Mouse (Mus musculus) layer of hippocampus, postnatal 25 days (tissue): ENCODE data around the gene Efcc1. TPM values are rescaled to one million over a fixed set of nuclear protein-coding genes. Genes with fewer than 3 reads are reported as not detected.
A peak's percentile ranks its signal among the peaks of the same experiment; 100 is the strongest.

ENCODE experiments used
- DNase-seq, 2 experiments: peaks; one replicate each; pipeline ENCODE4 v3.0.0; 2022; ENCODE audit warnings: mixed read lengths in 2 of 2, low spot score in 1 of 2; ENCODE audit errors: extremely low spot score in 1 of 2
- total RNA-seq, 2 experiments: library from RNA; stranded (reverse); gene quantifications; 2 replicates each; pipeline ENCODE4 v1.2.3; 2021

Gene Efcc1
- 1 to 10 TPM; 3.4 to 3.7 TPM for total RNA-seq

DNA sequence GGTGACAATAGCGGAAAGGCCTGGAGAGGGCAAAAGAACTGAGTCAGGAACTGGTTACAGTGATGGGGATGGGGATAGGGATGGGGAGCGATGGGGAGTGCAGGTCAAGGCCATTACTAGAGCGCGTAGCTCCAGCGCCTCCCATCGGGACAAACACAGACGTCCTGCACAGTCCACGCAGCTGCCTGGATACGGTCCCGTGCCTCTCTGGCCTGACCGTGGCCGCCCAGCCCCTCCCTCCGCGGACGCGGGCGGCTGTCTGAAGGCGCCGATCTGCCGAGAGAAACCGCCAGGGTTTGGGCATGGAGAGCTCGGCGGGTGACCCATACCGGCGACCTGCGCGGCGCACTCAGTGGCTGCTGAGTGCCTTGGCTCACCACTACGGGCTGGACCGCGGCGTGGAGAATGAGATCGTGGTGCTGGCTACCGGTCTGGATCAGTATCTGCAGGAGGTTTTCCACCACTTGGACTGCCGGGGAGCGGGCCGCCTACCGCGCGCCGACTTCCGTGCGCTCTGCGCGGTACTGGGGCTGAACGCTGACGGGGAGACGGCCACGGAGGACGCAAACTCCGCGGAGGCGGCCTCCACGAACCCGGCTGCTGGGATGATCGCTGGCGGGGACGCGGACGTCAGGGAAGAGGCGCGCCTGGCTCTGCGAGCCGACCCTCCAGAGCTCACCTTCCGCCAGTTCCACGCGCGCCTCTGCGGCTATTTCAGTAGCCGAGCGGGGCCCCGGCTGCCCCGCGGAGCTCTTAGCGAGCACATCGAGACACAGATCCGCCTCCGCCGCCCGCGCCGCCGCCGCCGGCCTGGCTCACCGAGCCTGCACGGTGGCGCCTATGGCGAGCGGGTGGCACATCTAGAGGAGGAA, at the start of gene Efcc1:
Efcc1 (plus strand) TSS at position 279 of the 872 bp plus-strand sequence.
- DNase-seq = peak; percentile 33 to 41

DNA sequence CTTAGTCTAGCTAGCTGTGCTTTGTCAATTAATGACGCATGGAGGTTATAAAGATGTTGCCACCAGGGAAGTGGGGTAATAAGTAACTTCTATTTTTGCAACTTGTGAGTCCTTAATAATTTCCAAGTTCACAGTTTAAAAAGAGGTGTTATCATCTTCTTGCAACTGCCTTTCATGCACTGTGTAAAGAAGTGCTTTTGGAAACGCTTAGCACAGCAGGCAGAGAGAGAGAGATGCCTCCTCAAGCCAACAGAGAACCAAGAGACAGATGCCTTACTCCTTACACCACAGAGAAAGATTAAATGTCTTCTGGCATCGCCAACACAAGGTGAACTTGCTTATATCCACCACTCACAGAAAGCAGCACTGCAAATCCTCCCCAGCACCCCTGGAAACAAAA, 34.7 kb upstream of the Efcc1 start:
- DNase-seq = no peak

DNA sequence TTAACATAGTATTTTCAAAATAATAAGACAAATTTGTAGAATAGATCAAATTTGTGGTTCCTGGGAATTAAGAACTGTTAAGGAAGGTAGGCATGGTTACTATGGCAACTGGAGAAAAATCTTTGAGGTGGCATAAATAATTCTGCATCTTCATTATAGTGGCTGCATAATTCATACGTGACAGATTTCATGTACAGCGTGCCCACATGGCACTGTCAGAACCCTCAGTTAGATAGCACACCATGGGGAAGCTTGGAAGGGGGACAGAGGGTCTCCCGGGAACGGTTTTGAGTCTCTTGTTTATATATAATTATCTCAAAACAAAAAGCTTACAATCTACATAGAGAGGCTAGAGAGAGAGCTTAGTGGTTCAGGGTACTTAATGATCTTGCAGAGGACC, 34.1 kb upstream of the Efcc1 start:
- no peak for DNase-seq

DNA sequence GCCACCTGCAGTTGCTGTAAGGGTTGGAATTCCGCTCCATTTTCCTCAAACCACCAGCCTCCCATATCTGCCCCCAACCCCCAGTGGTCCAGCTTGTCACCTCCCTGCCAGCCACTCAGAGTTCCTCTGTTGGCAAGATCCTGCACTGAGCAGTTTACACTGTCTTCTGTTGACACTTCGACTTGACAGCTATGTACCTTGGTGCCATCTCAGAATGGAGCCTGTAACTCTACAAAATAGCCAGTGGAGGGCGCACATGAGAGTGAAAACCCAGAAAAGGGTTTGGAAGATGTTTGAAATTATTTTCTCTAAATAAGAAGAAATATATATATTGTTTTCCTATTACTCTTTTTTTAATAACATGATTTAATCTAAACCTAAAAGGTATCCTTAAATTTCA, 24.4 kb upstream of the Efcc1 start:
- no peak for DNase-seq

DNA sequence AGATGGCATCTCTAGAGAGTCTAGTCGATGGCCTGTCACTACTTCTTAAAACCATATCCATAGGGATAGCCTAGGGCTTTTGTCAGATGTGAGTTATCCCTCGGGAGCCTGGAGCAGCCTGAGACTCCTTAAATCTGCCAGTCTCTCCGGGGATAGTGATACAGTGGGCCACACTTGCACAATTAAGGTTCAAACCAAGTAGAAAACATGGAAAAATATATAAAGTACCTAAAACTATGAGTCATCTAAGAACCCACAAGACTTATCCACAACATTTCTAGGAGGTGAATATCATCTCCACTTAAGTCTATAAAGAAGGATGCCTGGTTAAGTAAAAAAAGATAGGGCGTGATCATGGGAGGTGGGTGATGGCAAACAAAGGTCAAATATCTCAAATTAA, 18.4 kb upstream of the Efcc1 start:
- no peak for DNase-seq

DNA sequence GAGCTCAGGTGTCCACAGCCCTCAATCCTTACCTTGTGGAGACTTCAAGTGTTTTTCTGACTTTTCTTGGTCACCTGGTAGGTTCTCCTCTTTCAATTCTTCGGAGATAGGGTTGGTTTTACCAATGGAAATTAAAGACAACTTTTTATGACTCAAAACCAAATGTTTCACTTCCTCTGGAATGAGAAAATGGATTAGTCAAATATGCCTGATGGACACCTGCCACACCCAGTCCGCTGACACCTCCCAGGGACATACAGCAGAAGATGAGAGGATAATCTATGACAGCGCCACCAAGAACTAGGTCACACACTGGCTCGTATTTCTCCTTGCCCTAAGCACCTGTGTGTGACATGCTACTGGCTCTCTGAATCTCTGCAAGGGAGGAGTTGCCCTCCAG, 16.6 kb upstream of the Efcc1 start:
- DNase-seq = no peak

DNA sequence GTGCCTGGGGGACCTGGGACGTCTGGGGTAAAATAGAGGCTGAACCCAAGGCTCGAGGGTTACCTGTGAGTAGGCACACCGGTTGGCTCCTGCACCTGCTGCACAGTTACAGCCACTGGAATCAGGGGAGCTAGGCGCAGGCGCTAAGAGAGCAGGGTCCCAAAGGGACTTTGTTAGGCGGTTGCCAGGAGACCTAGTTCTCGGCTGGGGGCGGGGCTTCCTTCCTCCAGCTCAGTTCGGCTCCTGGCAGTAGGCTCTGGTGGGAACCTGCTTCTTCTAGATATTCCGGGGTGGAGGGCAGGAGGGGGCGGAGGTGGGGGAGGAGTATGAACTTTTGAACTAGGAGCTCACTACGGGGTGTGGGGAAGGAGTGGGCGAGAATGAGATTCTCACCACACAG, 8.0 kb upstream of the Efcc1 start:
- peak in 1 of 2 experiments; percentile 24 for DNase-seq

DNA sequence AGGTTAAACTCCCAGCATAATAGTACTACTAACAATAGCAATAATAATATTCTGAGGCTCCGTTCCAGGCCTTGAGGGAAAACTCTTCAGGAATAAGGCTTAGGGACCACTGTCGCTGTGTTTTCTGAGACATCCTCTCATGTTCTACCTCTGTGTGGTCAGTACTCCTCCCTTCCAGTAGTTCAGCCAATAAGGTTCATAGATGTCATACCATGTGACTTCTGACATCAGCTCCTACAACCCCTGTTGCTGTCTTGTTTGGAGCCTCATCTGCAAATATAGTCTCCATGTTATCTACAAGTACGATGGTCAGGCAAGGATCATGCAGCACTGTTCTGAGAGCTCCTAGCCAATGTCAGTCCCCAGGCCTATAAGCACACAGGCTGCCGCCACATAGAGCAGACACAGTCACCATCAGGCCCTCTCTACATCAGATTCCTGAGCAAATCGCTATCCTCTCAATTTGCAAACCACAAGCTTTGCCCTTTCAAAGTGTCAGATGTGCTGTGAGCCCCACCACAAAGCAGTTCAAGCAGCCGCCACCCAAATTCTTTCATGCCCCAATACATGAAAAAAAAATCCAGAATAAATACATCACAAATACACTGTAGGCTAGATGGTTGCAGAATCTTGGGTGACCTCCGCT, 5.3 kb upstream of the Efcc1 start:
- no peak for DNase-seq

DNA sequence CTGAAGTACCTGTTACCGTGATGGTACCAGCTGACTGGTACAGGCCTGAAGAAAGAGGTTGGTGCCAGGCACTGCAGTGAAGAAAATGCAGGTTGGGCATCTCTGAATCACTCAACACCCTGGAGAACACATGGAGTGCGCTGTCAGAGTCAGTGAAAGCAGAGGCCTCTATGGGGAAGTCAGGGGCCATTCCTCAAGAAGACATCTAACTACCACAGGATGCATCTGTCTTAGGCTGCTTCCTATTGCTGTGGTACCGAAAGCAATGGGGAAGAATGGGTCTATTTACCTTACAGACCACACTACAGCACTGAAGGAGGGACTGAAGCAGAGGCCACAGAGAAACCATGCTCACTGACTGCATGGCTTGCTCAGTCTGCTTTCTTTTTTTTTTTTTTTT, 2.6 kb upstream of the Efcc1 start:
- DNase-seq = no peak

DNA sequence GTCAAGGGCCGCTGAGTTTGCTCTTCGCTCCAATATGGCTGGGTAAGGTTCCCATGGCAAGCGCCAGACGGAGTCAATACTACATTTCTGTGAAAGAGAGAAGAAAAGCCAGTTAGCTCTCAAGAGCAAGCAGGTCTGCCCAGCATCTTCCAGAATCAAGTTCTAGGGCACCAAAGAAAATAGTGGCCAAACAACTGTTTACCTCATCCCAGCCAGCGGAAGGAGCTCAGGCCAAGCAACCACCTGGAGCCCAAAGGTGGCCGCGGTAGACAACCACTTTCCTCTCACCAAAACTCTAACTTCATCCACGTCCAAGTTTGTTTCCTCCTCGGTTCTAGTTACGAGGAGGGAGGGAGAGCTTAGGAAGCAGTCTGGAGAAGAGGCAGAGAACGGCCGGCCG, 528 bp upstream of the Efcc1 start:
- DNase-seq = no peak

DNA sequence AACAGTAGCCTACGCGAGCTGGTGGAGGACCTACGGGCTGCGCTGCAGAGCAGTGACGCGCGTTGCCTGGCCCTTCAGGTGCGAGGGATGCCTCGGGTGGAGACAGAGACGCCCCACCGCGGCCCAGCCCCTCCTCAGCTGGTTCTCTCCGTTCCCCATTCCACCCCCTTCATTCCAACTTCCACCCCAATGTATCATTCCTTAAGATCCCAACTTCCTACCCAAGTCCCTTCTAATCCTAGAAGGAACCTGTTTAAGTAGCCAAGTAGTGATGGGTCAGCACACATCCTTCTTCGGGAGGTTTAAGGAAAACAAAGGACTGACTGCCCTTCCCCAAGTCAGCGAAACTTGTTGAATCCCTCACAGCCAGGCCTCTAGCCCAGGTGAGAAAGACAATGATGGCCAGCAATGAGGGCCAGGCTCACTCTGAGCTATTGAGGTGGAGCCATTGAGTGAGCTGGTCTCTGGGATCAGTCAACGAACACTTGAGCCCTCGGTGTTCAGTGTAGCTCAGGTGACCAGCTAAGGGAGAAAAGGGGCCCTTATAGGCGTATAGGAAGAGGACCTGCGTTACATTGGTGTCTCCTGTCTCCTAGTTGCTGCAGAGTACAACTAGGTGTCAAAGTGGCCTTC, 910 bp downstream of the Efcc1 start:
- no peak for DNase-seq

DNA sequence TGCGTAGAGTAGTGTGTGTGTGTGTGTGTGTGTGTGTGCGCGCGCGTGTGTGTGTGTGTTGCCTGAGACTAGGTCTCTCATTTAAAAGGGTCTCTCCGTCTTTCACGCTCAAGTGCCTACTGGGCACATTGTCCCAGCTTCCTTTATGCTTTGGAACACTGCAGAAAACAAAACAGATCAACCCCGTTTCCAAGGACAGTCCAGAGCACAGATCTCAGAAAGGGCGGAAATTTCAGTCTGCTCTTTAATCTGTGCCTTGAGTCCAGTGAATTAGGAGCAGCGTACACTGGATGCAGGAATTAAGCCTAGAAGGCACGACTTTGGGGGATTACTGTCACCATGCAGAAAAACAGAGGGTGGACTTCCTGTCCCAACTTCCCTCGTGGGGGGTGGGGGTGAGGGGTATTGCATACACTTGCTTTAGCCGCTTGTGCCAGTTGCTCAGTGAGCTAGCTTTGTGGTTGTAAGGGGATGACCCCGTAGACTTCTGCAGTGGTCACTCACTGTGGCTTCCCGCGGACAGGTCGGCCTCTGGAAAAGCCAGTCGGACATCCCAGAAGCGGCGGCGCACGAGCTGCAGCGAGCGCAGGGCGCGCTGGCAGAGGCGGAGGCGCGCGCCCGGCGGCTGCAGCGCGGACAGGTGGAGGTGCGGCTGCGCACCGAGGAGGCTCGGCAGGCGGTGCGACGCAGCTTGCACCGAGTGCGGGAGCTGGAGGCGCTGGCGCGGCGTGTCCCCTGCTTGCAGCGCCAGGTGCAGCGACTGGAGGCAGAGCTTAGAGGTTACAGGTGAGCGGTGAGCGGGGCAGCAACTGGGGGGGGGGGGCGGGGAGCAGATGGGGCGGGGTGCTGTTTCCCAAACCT, 1.7 kb downstream of the Efcc1 start:
- DNase-seq = peak; percentile 13 to 21

DNA sequence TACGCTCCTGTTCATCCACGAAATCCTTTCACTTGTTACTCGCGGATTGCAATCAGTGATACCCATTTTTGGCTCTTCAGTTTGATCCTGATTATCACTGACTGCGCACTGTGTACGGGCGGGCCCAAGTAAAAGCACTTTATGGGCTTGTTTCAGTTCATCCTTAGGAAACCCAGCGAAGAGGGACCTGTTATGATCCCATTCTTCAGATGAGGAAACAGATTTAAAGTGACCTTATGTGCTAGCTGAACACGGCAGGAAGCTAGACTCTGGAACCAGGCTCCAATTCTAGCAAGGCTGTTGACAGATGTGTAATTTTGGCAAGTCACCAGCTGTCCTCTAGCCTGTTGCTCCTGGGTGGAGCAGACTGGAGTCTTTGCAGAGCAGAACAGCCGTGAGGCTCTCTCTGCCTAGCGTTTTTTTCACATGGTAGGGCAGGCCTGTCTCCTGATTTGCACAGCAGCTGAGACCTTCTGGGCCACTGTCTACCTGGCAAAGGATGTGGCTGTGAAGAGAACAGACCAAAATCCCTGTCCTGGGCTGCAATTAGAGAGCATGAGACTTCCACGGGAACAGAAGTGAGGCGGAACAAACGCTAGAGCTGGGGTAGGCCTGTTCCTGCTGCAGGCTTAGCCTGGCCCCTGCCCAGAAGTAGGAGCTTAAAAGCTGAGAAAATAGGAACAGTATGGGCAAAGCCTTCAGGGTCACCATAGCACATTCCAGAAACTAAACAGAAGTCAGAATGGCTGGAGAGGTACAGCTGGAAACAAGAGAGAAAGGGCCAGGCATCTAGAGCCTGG, 2.7 kb downstream of the Efcc1 start:
- no peak for DNase-seq

DNA sequence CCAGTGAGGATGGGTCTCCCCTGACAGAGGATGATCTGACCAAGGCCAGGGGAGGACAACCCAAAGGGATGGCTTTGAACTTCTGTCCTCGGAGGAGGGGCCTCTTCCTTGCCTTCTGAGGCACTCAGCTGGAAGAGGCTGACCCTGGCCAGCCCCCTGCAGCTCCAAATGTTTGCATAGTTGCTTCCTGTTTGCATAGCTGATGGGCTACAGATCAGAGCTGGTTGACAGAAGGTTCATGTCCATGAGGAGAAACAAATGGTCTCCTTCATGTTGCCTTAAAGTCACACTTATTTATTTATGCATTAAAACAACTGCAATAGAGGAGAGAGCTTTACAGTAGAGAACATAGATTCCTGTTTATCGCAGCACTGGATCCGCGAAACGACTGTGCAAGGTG, 3.5 kb downstream of the Efcc1 start:
- DNase-seq = no peak

DNA sequence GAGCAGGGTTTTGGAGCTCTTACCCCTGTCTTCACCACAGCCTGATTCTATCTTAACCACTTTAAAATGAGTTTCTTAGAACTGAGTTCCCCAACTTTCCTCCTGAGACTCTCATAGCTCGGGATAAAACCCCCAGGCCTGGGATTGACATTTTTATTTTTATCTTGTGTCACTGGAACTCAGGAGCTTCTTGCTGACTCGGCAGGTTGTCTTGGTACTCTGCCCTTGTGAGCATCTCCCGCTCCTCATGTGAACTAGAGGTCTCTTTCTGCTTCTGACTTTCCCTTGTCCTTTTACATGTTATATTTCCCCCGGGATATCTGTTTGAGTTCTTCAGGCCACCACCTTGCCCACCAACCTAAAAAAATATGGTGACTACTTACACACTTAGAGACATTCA, 6.3 kb downstream of the Efcc1 start:
- DNase-seq = no peak

DNA sequence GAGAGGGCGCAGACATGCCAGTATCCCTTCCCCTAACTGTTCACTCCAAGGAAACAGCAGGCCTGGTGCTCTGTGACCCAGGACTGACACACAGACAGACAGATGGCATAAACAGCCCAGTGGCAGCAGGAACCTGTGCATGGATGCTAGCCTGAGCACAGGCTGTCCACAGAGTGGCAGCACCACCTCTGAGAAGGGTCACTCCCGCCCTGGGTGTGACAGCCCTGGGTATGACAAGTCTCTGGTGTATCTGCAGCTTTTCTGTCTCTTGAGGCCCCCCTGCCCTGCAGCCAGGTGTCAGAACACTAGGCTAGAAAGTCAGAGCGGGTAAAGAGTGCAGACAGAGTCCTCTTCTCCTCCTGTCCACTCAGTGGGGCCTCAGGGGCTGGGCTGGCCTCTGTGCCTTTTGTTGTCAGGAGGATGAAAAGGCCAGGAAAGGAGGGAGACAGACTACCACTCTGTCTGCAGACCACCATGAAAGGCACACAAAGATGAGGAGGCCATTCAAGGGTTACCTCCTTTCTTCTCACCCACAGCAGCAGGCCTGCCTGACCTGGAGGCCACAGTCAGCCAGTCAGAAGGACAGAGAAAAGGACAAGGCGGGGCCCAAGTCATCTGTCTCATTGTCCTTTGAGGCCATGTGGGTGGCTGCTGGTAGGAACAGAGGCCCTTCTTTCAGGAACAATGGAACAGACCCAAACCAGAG, 7.4 kb downstream of the Efcc1 start:
- DNase-seq = no peak

DNA sequence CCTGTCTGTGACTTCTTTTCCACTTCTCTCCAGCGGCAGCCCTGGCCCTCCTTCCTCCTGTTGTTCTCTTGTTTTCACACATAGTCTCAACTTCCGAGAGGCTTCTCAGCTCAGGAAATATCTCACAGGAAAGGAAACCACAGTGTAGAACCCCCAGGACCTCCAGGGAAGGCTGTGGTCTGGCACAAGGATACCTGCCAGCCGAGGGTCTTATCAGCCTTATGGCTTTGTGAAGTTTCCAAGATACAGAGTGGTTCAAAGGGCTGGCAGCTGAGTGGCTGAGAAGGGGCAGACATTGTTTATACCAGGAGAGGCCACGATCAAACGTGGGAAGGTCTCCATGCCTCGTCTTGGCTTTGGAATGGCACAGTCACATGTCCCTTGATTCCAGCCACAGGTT, 9.2 kb downstream of the Efcc1 start:
- no peak for DNase-seq

DNA sequence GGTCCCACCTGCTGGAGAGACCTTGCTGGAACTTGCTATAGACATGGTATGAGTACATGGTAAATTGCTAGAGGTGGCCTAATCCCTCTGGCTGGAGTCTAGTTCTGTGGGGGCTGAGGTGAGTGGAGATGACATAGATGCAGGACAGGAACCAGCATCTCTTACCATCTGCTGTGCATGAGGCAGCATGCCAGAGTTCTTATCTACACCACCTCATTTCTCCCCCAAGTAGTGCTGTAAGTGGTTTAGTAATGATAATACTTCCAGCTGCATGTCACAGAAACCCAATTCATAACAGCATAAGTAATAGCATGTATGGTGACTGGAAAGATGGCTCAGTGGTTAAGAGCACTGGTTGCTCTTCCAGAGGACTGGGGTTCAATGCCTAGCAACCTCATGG, 9.8 kb downstream of the Efcc1 start:
- no peak for DNase-seq

DNA sequence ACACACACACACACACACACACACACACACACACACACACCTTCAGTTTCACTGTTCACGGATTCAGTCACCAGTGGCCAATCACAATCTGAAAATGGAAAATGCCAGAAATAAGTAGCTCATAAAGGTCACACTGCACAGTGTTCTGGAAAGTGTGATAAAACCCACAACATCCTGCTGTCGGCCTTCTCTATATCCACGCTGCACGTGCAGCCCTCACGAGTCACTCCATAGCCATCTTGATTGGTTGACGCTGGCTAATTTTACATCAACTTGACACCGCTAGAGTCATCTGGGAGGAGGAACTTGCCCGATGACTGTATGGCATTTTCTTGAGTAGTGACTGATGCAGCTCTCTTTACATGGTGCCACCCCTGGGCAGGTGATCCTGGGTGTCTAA, 11.3 kb downstream of the Efcc1 start:
- no peak for DNase-seq
